Mouse (Mus musculus): ENCODE measurements around the gene Ppm1g. TPM values are rescaled to one million over a fixed set of nuclear protein-coding genes. Genes with fewer than 3 reads are reported as not detected.
"Not testable (repeated sequence)": the region's sequence is repeated elsewhere in the genome, so short reads cannot be mapped to it uniquely, and the experiment has no call there.

Gene Ppm1g
- polyA plus RNA-seq, 1 experiment from 2014 or later: 131 TPM

DNA sequence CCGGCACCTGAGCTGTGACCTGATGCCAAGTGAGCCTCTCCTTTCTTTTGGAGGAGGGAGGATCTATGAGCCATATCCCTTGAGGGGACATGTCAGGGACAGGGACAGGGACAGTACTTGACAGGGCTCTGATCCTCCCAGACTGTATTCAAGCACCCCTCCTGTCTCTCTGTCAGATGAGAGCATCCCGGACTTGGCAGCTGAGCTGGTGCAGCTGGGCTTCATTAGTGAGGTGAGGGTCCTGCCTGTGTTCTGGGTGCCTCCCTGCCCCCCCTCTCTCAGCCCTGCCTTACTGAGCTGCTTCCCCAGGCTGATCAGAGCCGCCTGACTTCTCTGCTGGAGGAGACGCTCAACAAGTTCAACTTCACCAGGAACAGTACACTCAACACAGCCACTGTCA, 30.2 kb upstream of the Ppm1g start:
- 35% methylated on average over 4 of the region's 4 CpGs for WGBS
- Histone ChIP-seq H3K27ac (peak overlapping the region; percentile 69; the same call in 1 of the 2 replicates), H3K36me3 (peaks cover 96% of the 10 kb centered on the region), H3K4me1 (peaks cover 38% of the 10 kb centered on the region), H3K4me3 (no peak overlapping the region), H3K4me2 (replicated peaks) (peak overlapping the region; percentile 66), H3K9ac (peak overlapping the region; percentile 65), H3K9me3 (no peaks in the 10 kb centered on the region), H3K27me3 (no peaks in the 10 kb centered on the region)
- peak; percentile 17; the same call in 1 of the 2 replicates for ATAC-seq (ENCODE audit: low FRiP score, low read depth)

DNA sequence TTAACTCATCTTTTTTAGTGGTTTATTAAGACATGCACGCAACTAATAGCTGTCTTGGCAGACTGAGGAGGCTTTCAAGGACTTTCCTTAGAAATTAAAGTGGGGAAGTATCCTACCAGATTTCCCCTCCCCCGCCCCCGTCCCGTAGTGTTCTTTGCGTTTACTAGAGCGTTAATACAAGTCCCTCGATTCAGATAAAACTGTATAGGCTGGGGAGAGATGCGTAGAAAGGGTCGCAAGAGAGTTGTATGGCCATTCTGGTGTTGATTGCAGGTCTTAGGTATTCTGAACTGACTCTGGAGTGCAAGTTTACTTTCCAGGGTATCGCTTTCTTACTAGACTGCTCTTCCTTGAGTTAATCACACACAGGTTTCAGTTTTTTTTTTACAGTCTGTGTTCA, 21.7 kb upstream of the Ppm1g start:
- Histone ChIP-seq H3K4me3 (peak overlapping the region; percentile 91), H3K27me3 (no peaks in the 10 kb centered on the region), H3K9ac (peak overlapping the region; percentile 98), H3K36me3 (peaks cover 36% of the 10 kb centered on the region), H3K4me2 (replicated peaks) (peak overlapping the region; percentile 93), H3K9me3 (no peaks in the 10 kb centered on the region), H3K4me1 (peaks cover 9% of the 10 kb centered on the region), H3K27ac (no peak overlapping the region)
- ATAC-seq (ENCODE audit: low FRiP score, low read depth): no peak
- 18% methylated on average over 10 of the region's 10 CpGs for WGBS

DNA sequence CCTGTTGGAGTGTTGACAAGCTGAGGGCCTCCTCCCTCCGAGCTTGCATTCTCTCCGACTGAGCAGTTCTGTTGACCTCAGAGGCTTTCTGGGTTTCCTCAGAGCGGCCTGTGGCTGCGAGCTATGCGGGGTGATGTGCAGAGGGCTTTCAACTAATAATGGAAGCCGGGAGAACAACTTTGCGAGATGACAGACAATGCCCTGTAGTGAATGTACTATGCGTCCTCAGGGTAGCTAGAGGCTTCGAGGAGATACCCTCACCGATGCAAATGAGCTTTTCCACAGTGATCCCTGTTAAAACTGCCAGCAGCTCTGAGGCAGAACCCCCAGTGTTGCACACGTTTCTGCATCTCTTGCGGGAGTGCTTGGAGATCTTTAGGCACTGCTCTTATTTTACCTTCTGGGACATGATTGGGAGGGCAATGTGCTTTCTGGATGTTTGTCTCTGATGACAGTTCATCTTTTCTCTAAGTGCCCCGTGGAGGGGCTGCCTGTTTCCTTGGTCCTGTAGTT, 21.1 kb upstream of the Ppm1g start:
- H3K27ac ChIP-seq: peak overlapping the region; percentile 98
- H3K4me1 ChIP-seq: peaks cover 9% of the 10 kb centered on the region
- WGBS: under 1% methylated on average over 13 of the region's 13 CpGs
- H3K36me3 ChIP-seq: peaks cover 30% of the 10 kb centered on the region
- peak overlapping the region; percentile 91 for H3K4me3 ChIP-seq
- peak overlapping the region; percentile 98 for H3K9ac ChIP-seq
- no peak for ATAC-seq (ENCODE audit: low FRiP score, low read depth)
- H3K9me3 ChIP-seq: no peaks in the 10 kb centered on the region
- peak overlapping the region; percentile 93 for H3K4me2 ChIP-seq (replicated peaks)
- no peaks in the 10 kb centered on the region for H3K27me3 ChIP-seq

DNA sequence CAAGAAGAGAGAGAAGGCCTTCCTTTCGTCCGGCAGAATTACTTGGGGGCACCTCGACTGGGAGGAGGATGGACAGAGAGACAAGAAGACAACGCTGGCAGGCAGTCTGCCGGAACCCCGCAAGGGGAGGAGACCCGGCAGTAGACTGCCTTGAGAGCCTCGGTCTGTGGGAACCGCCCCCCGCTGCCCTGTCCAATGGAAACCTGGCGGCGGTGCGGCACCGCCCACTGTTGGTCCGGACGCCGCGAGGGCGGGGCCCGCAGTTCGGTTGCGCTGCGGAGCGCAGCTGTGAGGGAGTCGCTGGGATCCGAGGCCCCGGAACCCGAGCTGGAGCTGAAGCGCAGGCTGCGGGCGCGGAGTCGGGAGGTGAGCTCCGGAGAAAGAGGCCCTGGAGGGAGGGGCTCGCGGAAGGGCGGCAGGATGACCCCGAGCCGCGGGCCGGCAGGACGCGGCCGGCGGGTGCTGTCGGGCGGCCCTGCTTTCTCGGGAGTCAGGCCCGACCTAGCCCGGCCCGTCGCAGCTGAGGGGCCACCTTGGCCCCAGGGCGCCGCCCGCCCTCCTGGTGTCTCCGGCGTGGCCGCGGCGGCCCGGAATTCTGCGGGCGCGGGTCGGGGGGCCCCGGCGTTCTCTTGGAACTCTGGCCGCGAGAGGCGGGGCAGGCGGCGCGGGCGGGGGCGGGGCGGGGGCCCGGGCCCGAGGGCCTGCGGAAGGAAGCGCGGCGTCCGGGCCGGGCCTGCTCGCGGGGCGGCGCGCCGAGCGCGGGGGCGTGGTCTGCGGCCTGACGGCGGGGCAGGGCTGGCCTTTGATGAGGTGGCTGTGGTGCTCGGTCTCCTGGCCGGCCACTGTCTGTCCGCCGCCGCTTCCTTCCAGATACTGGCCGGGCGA, 20.4 kb upstream of the Ppm1g start, which contains the start of the genes Nrbp1 and Gm9970:
Nrbp1 (plus strand) TSS at position 228 of the 885 bp plus-strand sequence.
Gm9970 (minus strand) TSS at position 596 of the 885 bp plus-strand sequence.
- peak within 1 kb of the TSS; percentile 91 for H3K4me3 ChIP-seq
- H3K36me3 ChIP-seq: peaks cover 23% of the 10 kb centered on the region
- H3K9me3 ChIP-seq: no peaks in the 10 kb centered on the region
- H3K9ac ChIP-seq: peak within 1 kb of the TSS; percentile 98
- H3K27ac ChIP-seq: peak within 1 kb of the TSS; percentile 98
- peaks cover 9% of the 10 kb centered on the region for H3K4me1 ChIP-seq
- ATAC-seq (ENCODE audit: low FRiP score, low read depth): peak; percentile 99
- H3K4me2 ChIP-seq (replicated peaks): peak within 1 kb of the TSS; percentile 93
- no peaks in the 10 kb centered on the region for H3K27me3 ChIP-seq
- WGBS: under 1% methylated on average over 45 of the region's 103 CpGs

DNA sequence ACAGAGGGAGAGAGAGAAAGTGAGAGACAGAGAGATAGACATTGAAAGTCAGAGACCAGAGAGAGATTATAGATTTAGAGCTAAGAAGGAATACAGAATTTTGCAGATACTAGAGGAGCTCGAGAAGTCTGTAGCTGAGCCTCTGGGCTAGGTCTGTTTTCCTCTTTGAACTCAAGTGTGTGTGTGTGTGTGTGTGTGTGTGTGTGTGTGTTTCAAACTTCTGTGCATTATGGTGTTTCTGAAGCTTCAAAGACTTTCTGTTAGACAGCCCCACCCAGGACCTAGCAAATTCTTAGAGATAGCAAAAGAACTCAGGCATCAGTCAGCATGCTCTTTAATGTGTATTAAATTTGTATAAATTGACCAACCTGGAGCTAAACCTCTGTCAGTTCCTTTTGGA, 6.2 kb upstream of the Ppm1g start:
- Histone ChIP-seq H3K4me2 (replicated peaks) (no peak overlapping the region), H3K4me1 (no peaks in the 10 kb centered on the region)
- no peak for ATAC-seq (ENCODE audit: low FRiP score, low read depth)

DNA sequence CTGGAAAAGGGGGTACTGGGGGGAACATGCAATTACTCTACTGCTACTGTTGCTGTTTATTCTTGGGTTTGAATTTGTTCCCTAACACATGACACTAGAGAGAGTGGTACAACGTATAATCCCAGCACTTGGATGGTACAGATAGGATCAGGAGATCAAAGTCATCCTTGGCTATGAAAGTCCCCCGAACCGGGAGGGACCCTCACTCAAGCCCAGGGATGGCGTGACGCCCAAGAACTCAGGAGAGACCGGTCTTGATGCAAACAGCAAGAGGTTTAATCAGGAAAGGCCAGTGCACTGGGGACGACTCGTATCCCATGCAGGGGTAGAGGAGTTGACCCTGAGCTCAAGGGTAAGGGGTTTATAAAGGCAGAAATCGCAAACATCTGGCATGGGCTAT, 2.2 kb upstream of the Ppm1g start:
- Histone ChIP-seq H3K27ac (no peak overlapping the region), H3K9me3 (no peaks in the 10 kb centered on the region), H3K4me3 (no peak overlapping the region), H3K4me2 (replicated peaks) (no peak overlapping the region), H3K27me3 (no peaks in the 10 kb centered on the region), H3K4me1 (peaks cover 9% of the 10 kb centered on the region), H3K36me3 (no peaks in the 10 kb centered on the region), H3K9ac (no peak overlapping the region)
- ATAC-seq (ENCODE audit: low FRiP score, low read depth): no peak
- 87% methylated on average over 9 of the region's 9 CpGs for WGBS

More for the DNA sequence above, 6.2 kb upstream of the Ppm1g start:
- H3K27ac ChIP-seq: no peak overlapping the region
- H3K36me3 ChIP-seq: no peaks in the 10 kb centered on the region
- WGBS: 62% methylated on average over 1 of the region's 1 CpGs
- no peak overlapping the region for H3K4me3 ChIP-seq
- H3K27me3 ChIP-seq: no peaks in the 10 kb centered on the region
- H3K9ac ChIP-seq: no peak overlapping the region
- H3K9me3 ChIP-seq: no peaks in the 10 kb centered on the region

DNA sequence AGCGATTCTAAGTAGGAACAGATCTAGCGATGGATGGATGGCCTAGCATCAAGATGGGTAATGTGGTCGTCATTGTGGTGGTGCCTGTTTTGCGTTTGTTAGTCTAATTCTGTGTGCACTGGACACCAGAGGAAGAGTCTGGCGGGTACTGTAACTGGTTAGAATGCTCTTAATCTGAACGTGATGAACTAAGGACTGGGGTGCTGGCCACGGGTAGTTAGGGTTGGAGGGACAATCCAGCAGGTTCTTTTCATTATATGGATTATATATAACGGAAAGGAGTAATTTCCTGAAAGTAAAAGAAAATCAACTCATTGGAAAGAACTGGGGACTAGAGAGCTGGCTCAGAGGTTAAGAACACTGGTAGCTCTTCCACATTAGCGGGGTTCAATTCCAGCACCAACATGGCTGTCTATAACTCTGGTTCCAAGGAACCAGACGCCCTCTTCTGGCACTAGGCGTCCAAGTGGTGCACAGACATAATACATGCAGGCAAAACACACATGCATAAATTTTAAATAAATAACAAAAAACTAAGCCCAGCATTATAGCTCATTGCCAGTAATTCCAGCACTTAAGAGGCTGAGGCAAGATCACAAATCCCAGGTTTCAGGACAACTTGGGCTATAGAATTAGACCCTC, 938 bp upstream of the Ppm1g start:
- H3K9me3 ChIP-seq: no peaks in the 10 kb centered on the region
- H3K4me3 ChIP-seq: peak overlapping the region; percentile 99
- no peaks in the 10 kb centered on the region for H3K36me3 ChIP-seq
- H3K4me1 ChIP-seq: peaks cover 9% of the 10 kb centered on the region
- 15% methylated on average over 11 of the region's 11 CpGs for WGBS
- H3K4me2 ChIP-seq (replicated peaks): peak overlapping the region; percentile 76
- H3K9ac ChIP-seq: peak overlapping the region; percentile 76
- H3K27ac ChIP-seq: peak overlapping the region; percentile 92
- ATAC-seq (ENCODE audit: low FRiP score, low read depth): no peak
- H3K27me3 ChIP-seq: no peaks in the 10 kb centered on the region

DNA sequence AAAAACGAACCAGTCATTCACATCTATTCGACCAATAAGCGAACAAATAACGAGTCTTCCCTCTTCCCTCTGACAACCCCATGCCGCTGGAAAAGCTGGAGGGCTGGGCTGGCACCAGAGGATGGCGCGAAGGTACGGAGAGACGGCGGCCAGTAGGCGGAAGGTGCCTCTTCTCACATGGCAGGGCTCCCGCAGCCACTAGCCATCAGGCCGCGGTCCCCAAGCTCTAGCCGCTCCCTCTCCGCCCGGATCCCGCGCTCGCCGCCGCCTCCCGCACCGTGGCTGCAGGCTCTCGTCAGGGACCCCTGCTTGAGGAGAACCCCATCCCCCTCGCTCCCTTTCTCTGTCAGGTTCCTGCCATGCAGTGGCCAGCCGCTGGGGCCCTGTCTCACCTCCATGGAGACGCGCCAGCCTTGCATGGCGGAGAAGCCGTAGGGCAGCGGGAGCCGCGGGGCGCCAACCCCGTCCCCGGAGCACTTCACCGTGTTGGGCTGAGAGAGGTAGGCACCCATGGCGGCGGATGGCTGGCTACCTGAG, 508 bp downstream of the Ppm1g start:
- Histone ChIP-seq H3K27me3 (no peaks in the 10 kb centered on the region), H3K9ac (peak overlapping the region; percentile 94), H3K9me3 (no peaks in the 10 kb centered on the region), H3K4me1 (peaks cover 9% of the 10 kb centered on the region), H3K4me3 (peak overlapping the region; percentile 99), H3K4me2 (replicated peaks) (peak overlapping the region; percentile 76), H3K36me3 (no peaks in the 10 kb centered on the region), H3K27ac (peak overlapping the region; percentile 92)
- under 1% methylated on average over 40 of the region's 40 CpGs for WGBS
- peak; percentile 49 for ATAC-seq (ENCODE audit: low FRiP score, low read depth)

DNA sequence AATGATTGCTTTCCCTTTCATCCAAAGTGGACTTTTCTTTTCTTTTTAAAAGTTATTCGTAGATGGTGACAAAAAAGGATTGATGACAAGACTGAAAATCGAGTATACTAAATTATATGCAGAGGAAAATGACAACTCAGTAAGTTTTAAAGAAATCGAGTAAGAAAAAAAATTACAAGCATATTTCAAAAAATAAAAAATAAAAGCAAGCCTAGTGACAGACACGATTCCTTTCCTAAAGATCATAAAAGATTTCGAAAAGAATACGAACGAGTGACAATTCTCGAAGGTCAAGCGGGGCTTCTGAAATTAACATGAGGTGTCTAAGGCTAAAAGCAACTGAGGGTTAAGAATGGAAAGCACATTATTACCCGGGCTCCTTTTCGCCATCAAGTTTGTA, 1.0 kb downstream of the Ppm1g start:
- ATAC-seq (ENCODE audit: low FRiP score, low read depth): no peak
- Histone ChIP-seq H3K9ac (peak overlapping the region; percentile 94), H3K27ac (peak overlapping the region; percentile 92; the same call in 1 of the 2 replicates), H3K4me2 (replicated peaks) (peak overlapping the region; percentile 76), H3K27me3 (no peaks in the 10 kb centered on the region), H3K36me3 (no peaks in the 10 kb centered on the region), H3K4me3 (peak overlapping the region; percentile 99), H3K9me3 (no peaks in the 10 kb centered on the region), H3K4me1 (peaks cover 9% of the 10 kb centered on the region)
- WGBS: under 1% methylated on average over 11 of the region's 11 CpGs

DNA sequence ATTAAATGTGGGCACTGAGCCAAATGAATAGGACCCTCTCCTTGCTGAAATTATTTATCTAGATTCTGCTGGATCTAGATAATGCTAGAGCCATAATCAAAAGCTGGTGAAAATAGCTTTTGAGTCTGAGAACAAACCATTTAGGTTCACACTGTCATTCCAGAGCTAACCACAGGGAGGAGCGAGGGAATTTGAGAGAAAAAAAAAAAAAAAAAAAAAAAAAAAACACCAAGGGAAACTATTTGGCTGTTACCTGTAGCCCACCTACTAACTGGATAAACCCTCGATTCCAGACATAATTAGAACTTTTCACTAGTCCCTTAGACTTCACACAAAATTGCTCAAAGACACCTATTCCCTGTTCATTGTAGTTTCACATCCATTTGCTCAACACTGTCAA, 1.4 kb downstream of the Ppm1g start:
- no peak for ATAC-seq (ENCODE audit: low FRiP score, low read depth)
- Histone ChIP-seq H3K36me3 (no peaks in the 10 kb centered on the region), H3K9me3 (no peaks in the 10 kb centered on the region), H3K27ac (no peak overlapping the region; the same call in 1 of the 2 replicates), H3K4me1 (peaks cover 9% of the 10 kb centered on the region), H3K4me2 (replicated peaks) (peak overlapping the region; percentile 76), H3K27me3 (no peaks in the 10 kb centered on the region), H3K4me3 (peak overlapping the region; percentile 99), H3K9ac (no peak overlapping the region)
- WGBS: 0% methylated on average over 2 of the region's 2 CpGs

DNA sequence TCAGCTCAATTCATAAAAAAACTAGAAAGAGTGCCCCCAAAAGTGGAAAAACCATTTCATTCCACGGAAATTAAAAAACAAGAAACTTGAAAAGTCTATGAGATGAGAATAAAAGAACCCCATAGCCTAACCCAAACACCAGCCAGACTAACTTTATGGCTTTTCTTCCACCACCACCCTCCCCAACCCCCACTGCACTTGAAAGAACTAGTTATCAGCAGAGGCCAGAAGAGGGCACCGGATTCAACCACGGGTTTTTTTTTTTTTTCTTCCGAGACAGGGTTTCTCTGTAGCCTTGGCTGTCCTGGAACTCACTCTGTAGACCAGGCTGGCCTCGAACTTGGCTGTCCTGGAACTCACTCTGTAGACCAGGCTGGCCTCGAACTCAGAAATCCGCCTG, 2.2 kb downstream of the Ppm1g start:
- Histone ChIP-seq H3K27ac (no peak overlapping the region), H3K4me1 (peaks cover 9% of the 10 kb centered on the region), H3K9me3 (no peaks in the 10 kb centered on the region), H3K9ac (no peak overlapping the region), H3K4me3 (no peak overlapping the region), H3K27me3 (no peaks in the 10 kb centered on the region), H3K36me3 (no peaks in the 10 kb centered on the region), H3K4me2 (replicated peaks) (no peak overlapping the region)
- 58% methylated on average over 7 of the region's 7 CpGs for WGBS
- no peak for ATAC-seq (ENCODE audit: low FRiP score, low read depth)

DNA sequence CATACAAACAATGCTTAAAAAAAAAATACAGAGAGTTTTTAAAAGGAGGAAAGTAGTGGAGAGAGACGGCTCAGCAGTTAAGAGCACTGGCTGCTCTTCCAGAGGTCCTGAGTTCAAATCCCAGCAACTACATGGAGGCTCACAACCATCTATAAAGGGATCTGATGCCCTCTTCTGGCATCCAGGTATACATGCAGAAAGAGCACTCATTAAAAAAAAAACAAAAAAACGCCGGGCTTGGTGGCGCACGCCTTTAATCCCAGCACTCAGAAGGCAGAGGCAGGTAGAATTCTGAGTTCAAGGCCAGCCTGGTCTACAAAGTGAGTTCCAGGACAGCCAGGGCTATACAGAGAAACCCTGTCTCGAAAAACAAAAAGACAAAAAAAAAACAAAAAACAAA, 3.9 kb downstream of the Ppm1g start:
- H3K4me3 ChIP-seq; ATAC-seq (ENCODE audit: low FRiP score, low read depth); H3K9ac ChIP-seq; H3K27me3 ChIP-seq; H3K27ac ChIP-seq; H3K36me3 ChIP-seq; H3K4me1 ChIP-seq; H3K4me2 ChIP-seq (replicated peaks); H3K9me3 ChIP-seq: not testable (repeated sequence)
- 90% methylated on average over 6 of the region's 6 CpGs for WGBS
